Mouse (Mus musculus): ENCODE results near the gene Olfr545. TPM values are rescaled to one million over a fixed set of nuclear protein-coding genes. Genes with fewer than 3 reads are reported as not detected.

Gene Olfr545
- polyA plus RNA-seq, 1 experiment = not detected

GRCm38 (mm10) chr7:102458618-102459380 is 40.6 kb downstream of the Olfr545 start:
- TF ChIP-seq CTCF (conservative IDR thresholded peaks at IDR 0.05; ENCODE audit: insufficient read depth, insufficient read length, low read depth, low read length) = no peak
- no peak for TF ChIP-seq POLR2A (IDR thresholded peaks at IDR 0.05; ENCODE audit: low read depth, low read length)
- DNase-seq = no peak
- no peak overlapping the region for H3K4me3 ChIP-seq (ENCODE audit: insufficient read depth, low read depth, low read length)
- no peak overlapping the region for H3K27ac ChIP-seq (ENCODE audit: insufficient read depth, low read depth, low read length)
- peaks cover 5% of the 10 kb centered on the region for H3K36me3 ChIP-seq (ENCODE audit: control insufficient read depth, insufficient read depth, low read length)
- 87% methylated on average over 5 of the region's 5 CpGs for WGBS
- H3K27me3 ChIP-seq (replicated peaks; ENCODE audit: control insufficient read depth, insufficient read depth, low read length) = no peaks in the 10 kb centered on the region
- no peaks in the 10 kb centered on the region for H3K4me1 ChIP-seq (ENCODE audit: control insufficient read depth, insufficient read depth, low read length)

- Histone ChIP-seq H3K4me3 (ENCODE audit: insufficient read depth, low read depth, low read length) (no peak overlapping the region), H3K4me1 (ENCODE audit: control insufficient read depth, insufficient read depth, low read length) (no peaks in the 10 kb centered on the region), H3K27ac (ENCODE audit: insufficient read depth, low read depth, low read length) (no peak overlapping the region), H3K36me3 (ENCODE audit: control insufficient read depth, insufficient read depth, low read length) (peaks cover 2% of the 10 kb centered on the region; the same call in 1 of the 2 replicates), H3K27me3 (replicated peaks; ENCODE audit: control insufficient read depth, insufficient read depth, low read length) (no peaks in the 10 kb centered on the region)
- whole genome bisulfite sequencing = 72% methylated on average over 9 of the region's 9 CpGs
- no peak for TF ChIP-seq CTCF (conservative IDR thresholded peaks at IDR 0.05; ENCODE audit: insufficient read depth, insufficient read length, low read depth, low read length)
- no peak for TF ChIP-seq POLR2A (IDR thresholded peaks at IDR 0.05; ENCODE audit: low read depth, low read length)
- DNase-seq = no peak
These were observed 52.9 kb downstream of the Olfr545 start for GRCm38 (mm10) chr7:102446438-102446837.

DNA sequence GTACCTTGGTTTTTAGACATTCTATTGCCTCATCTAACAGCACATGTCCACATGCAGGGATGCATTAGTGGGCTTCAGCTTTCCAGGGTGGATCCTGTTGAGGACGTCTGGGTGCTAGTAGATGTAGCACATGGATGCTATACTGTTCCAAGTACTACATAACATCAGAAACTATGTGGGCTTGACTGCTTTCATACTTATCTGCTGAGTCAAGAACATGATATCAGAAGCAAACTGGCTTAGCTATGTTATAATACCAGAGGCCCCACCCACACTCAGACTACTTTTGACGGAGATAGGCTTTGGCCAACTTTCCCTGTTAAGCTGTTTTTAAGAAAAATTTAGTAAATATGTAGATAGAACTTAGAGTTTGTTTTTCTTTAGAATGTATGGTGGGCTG is 55.1 kb downstream of the Olfr545 start:
- H3K27me3 ChIP-seq (replicated peaks; ENCODE audit: control insufficient read depth, insufficient read depth, low read length) = no peaks in the 10 kb centered on the region
- peaks cover 2% of the 10 kb centered on the region; the same call in 1 of the 2 replicates for H3K36me3 ChIP-seq (ENCODE audit: control insufficient read depth, insufficient read depth, low read length)
- H3K27ac ChIP-seq (ENCODE audit: insufficient read depth, low read depth, low read length) = no peak overlapping the region
- no peak for DNase-seq
- 77% methylated on average over 2 of the region's 2 CpGs for WGBS
- TF ChIP-seq CTCF (conservative IDR thresholded peaks at IDR 0.05; ENCODE audit: insufficient read depth, insufficient read length, low read depth, low read length) (no peak), POLR2A (IDR thresholded peaks at IDR 0.05; ENCODE audit: low read depth, low read length) (no peak)
- H3K4me3 ChIP-seq (ENCODE audit: insufficient read depth, low read depth, low read length) = no peak overlapping the region
- no peaks in the 10 kb centered on the region for H3K4me1 ChIP-seq (ENCODE audit: control insufficient read depth, insufficient read depth, low read length)

GRCm38 (mm10) chr7:102442432-102442831 is 56.9 kb downstream of the Olfr545 start:
- TF ChIP-seq CTCF (conservative IDR thresholded peaks at IDR 0.05; ENCODE audit: insufficient read depth, insufficient read length, low read depth, low read length) = no peak
- TF ChIP-seq POLR2A (IDR thresholded peaks at IDR 0.05; ENCODE audit: low read depth, low read length) = no peak
- H3K27me3 ChIP-seq (replicated peaks; ENCODE audit: control insufficient read depth, insufficient read depth, low read length) = no peaks in the 10 kb centered on the region
- H3K36me3 ChIP-seq (ENCODE audit: control insufficient read depth, insufficient read depth, low read length) = no peaks in the 10 kb centered on the region; the same call in 1 of the 2 replicates
- H3K4me3 ChIP-seq (ENCODE audit: insufficient read depth, low read depth, low read length) = peak overlapping the region; percentile 72; the same call in 1 of the 2 replicates
- 5% methylated on average over 4 of the region's 4 CpGs for WGBS
- no peak for DNase-seq
- no peak overlapping the region for H3K27ac ChIP-seq (ENCODE audit: insufficient read depth, low read depth, low read length)
- no peaks in the 10 kb centered on the region for H3K4me1 ChIP-seq (ENCODE audit: control insufficient read depth, insufficient read depth, low read length)

GRCm38 (mm10) chr7:102441657-102442391 is 57.5 kb downstream of the Olfr545 start, which contains the start of gene Rrm1:
Gene Rrm1, plus strand, starts transcription at chr7:102441695.
- WGBS = 1% methylated on average over 56 of the region's 56 CpGs
- Histone ChIP-seq H3K4me1 (ENCODE audit: control insufficient read depth, insufficient read depth, low read length) (no peaks in the 10 kb centered on the region), H3K4me3 (ENCODE audit: insufficient read depth, low read depth, low read length) (peak within 1 kb of the TSS; percentile 72), H3K27me3 (replicated peaks; ENCODE audit: control insufficient read depth, insufficient read depth, low read length) (no peaks in the 10 kb centered on the region), H3K36me3 (ENCODE audit: control insufficient read depth, insufficient read depth, low read length) (no peaks in the 10 kb centered on the region; the same call in 1 of the 2 replicates), H3K27ac (ENCODE audit: insufficient read depth, low read depth, low read length) (no peak within 1 kb of the TSS)
- peak; percentile 97 for DNase-seq
- TF ChIP-seq POLR2A (IDR thresholded peaks at IDR 0.05; ENCODE audit: low read depth, low read length) (no peak), CTCF (conservative IDR thresholded peaks at IDR 0.05; ENCODE audit: insufficient read depth, insufficient read length, low read depth, low read length) (no peak)

Other genes starting within 250 kb of the Olfr545 start
- 39.2 and 52.3 TPM in 2 replicates for gene Rhog, start 243.5 kb downstream of the Olfr545 start, polyA plus RNA-seq (2012; rRNA removed)
- 33.6 and 37.0 TPM in 2 replicates for gene Stim1, start 231.8 kb downstream of the Olfr545 start, polyA plus RNA-seq (2012; rRNA removed)
- gene Rrm1, start 57.9 kb downstream of the Olfr545 start, polyA plus RNA-seq (2012; rRNA removed) = 5.2 and 6.3 TPM in 2 replicates
- gene Olfr543, start 17.9 kb downstream of the Olfr545 start, polyA plus RNA-seq (2012; rRNA removed) = not detected in 2 replicates
- gene Olfr544, start 11.3 kb downstream of the Olfr545 start, polyA plus RNA-seq (2012; rRNA removed) = not detected in 2 replicates
- not detected in 2 replicates for gene Olfr547, start 35.2 kb upstream of the Olfr545 start, polyA plus RNA-seq (2012; rRNA removed)
- not detected in 2 replicates for gene Olfr548-ps1, start 41.3 kb upstream of the Olfr545 start, polyA plus RNA-seq (2012; rRNA removed)
- gene Olfr549, start 50.3 kb upstream of the Olfr545 start, polyA plus RNA-seq (2012; rRNA removed) = not detected in 2 replicates
- 3.7 and 4.5 TPM in 2 replicates for gene Trim21, start 65.9 kb upstream of the Olfr545 start, polyA plus RNA-seq (2012; rRNA removed)
- gene Olfr550, start 71.9 kb upstream of the Olfr545 start, polyA plus RNA-seq (2012; rRNA removed) = not detected in 2 replicates
- gene Olfr551, start 92.3 kb upstream of the Olfr545 start, polyA plus RNA-seq (2012; rRNA removed) = not detected in 2 replicates
- not detected in 2 replicates for gene Olfr552, start 98.2 kb upstream of the Olfr545 start, polyA plus RNA-seq (2012; rRNA removed)
- not detected in 2 replicates for gene Olfr553, start 118.6 kb upstream of the Olfr545 start, polyA plus RNA-seq (2012; rRNA removed)
- not detected in 2 replicates for gene Olfr554, start 138.9 kb upstream of the Olfr545 start, polyA plus RNA-seq (2012; rRNA removed)
- gene Olfr555, start 159.2 kb upstream of the Olfr545 start, polyA plus RNA-seq (2012; rRNA removed) = not detected in 2 replicates
- gene Olfr556, start 165.3 kb upstream of the Olfr545 start, polyA plus RNA-seq (2012; rRNA removed) = not detected in 2 replicates
- 9.7 and 11.7 TPM in 2 replicates for gene Trim68, start 187.8 kb upstream of the Olfr545 start, polyA plus RNA-seq (2012; rRNA removed)
- not detected in 2 replicates for gene Olfr557, start 196.3 kb upstream of the Olfr545 start, polyA plus RNA-seq (2012; rRNA removed)
- gene Olfr558, start 202.6 kb upstream of the Olfr545 start, polyA plus RNA-seq (2012; rRNA removed) = 1.9 and 2.6 TPM in 2 replicates
- gene Olfr33, start 219.5 kb upstream of the Olfr545 start, polyA plus RNA-seq (2012; rRNA removed) = not detected in 2 replicates
- gene Olfr559, start 227.9 kb upstream of the Olfr545 start, polyA plus RNA-seq (2012; rRNA removed) = not detected in 2 replicates